Mouse (Mus musculus) MEL (cell line): ENCODE measurements around the gene Gm49661.

Experiments used
- CTCF ChIP-seq, 3 experiments: IDR thresholded peaks in 2 of 3; conservative IDR thresholded peaks in 1 of 3; 2 replicates each; pipeline ENCODE4 v1.5.1; 2011 to 2012; ENCODE audit warnings: low read length in 3 of 3, low read depth in 2 of 3, mild to moderate bottlenecking in 2 of 3, improper control_type of control experiment in 1 of 3, inconsistent platforms in 1 of 3, mixed read lengths in 1 of 3, moderate library complexity in 1 of 3; ENCODE audit not compliant: control insufficient read depth in 1 of 3, insufficient read depth in 1 of 3, poor library complexity in 1 of 3, severe bottlenecking in 1 of 3
- ELF1 ChIP-seq: IDR thresholded peaks from 2 replicates; pipeline ENCODE4 v1.6.1; 2014; ENCODE audit warnings: low read depth, mild to moderate bottlenecking, inconsistent platforms, low read length, improper control_type of control experiment, moderate library complexity
- MXI1 ChIP-seq: IDR thresholded peaks from 2 replicates; pipeline ENCODE4 v1.6.1; 2011; ENCODE audit warnings: mild to moderate bottlenecking, low read depth, low read length, improper control_type of control experiment
- POLR2A ChIP-seq, 2 experiments: IDR thresholded peaks; 2 replicates each; pipeline ENCODE4 v1.6.1; 2011 to 2012; ENCODE audit warnings: low read length in 2 of 2, mild to moderate bottlenecking in 2 of 2, control low read depth in 1 of 2, improper control_type of control experiment in 1 of 2, low read depth in 1 of 2, moderate library complexity in 1 of 2; ENCODE audit not compliant: control insufficient read depth in 1 of 2, insufficient read depth in 1 of 2, poor library complexity in 1 of 2
- POLR2AphosphoS2 ChIP-seq: IDR thresholded peaks from 2 replicates; pipeline ENCODE4 v1.6.1; 2011; ENCODE audit warnings: low read length, improper control_type of control experiment
- SIN3A ChIP-seq: IDR thresholded peaks from 2 replicates; pipeline ENCODE4 v1.6.1; 2012; ENCODE audit warnings: low read length, improper control_type of control experiment, inconsistent platforms
- TCF12 ChIP-seq: IDR thresholded peaks from 2 replicates; pipeline ENCODE4 v1.6.1; 2014; ENCODE audit warnings: low read depth, mild to moderate bottlenecking, inconsistent platforms, low read length, improper control_type of control experiment, moderate library complexity
- USF2 ChIP-seq, 2 experiments: IDR thresholded peaks; 2 replicates each; pipeline ENCODE4 v1.6.1; 2011 to 2012; ENCODE audit warnings: improper control_type of control experiment in 2 of 2, low read length in 2 of 2, borderline replicate concordance in 1 of 2, inconsistent platforms in 1 of 2, low read depth in 1 of 2, mild to moderate bottlenecking in 1 of 2; ENCODE audit not compliant: insufficient read depth in 1 of 2
- ZC3H11A ChIP-seq: IDR thresholded peaks from 2 replicates; pipeline ENCODE4 v1.6.1; 2012; ENCODE audit warnings: low read depth, mild to moderate bottlenecking, inconsistent platforms, low read length, improper control_type of control experiment
- ZKSCAN1 ChIP-seq: IDR thresholded peaks from 2 replicates; pipeline ENCODE4 v1.6.1; 2012; ENCODE audit warnings: low read depth, mild to moderate bottlenecking, inconsistent platforms, low read length, improper control_type of control experiment, moderate library complexity

- TF ChIP-seq MXI1 = no peak
- no peak for TF ChIP-seq SIN3A
- no peak for TF ChIP-seq POLR2A (IDR thresholded peaks at IDR 0.05; ENCODE audit: control insufficient read depth in 1 of 2, insufficient read depth in 1 of 2, low read depth in 1 of 2, low read length in 2 of 2, poor library complexity in 1 of 2)
- no peak for TF ChIP-seq ZC3H11A
- no peak for TF ChIP-seq TCF12
- no peak for TF ChIP-seq CTCF (IDR thresholded peaks at IDR 0.05 in 2 of 3, conservative IDR thresholded peaks at IDR 0.05 in 1 of 3; ENCODE audit: control insufficient read depth in 1 of 3, insufficient read depth in 1 of 3, low read depth in 2 of 3, low read length in 3 of 3, poor library complexity in 1 of 3, severe bottlenecking in 1 of 3)
- no peak for TF ChIP-seq ZKSCAN1
- no peak for TF ChIP-seq USF2 (IDR thresholded peaks at IDR 0.05; ENCODE audit: borderline replicate concordance in 1 of 2, insufficient read depth in 1 of 2, low read depth in 1 of 2, low read length in 2 of 2)
- no peak for TF ChIP-seq ELF1
- no peak for TF ChIP-seq POLR2AphosphoS2
These were observed 47.6 kb downstream of the Gm49661 start for GRCm38 (mm10) chr8:84921596-84921995.
